Mouse (Mus musculus): Measurements from ENCODE around the gene Fancd2os. TPM values are rescaled to one million over a fixed set of nuclear protein-coding genes. Genes with fewer than 3 reads are reported as not detected.

Gene Fancd2os
- polyA plus RNA-seq, 1 experiment from 2014 or later: not detected

- Histone ChIP-seq H3K4me2 (ENCODE audit: low read length) (no peak overlapping the region), H3K9ac (ENCODE audit: low read depth, low read length) (no peak overlapping the region), H3K27me3 (ENCODE audit: control insufficient read depth, insufficient read depth, low read depth, low read length) (no peaks in the 10 kb centered on the region), H3K4me1 (ENCODE audit: control insufficient read depth, insufficient read depth, low read length) (no peaks in the 10 kb centered on the region), H3K36me3 (ENCODE audit: control insufficient read depth, insufficient read depth, low read length) (peaks cover 31% of the 10 kb centered on the region), H3K27ac (ENCODE audit: low read length) (no peak overlapping the region), H3K4me3 (ENCODE audit: low read depth, low read length) (no peak overlapping the region), H3K9me3 (replicated peaks; ENCODE audit: control insufficient read depth, low read length, poor library complexity, severe bottlenecking) (no peaks in the 10 kb centered on the region)
- WGBS: 93% methylated on average over 4 of the region's 4 CpGs
- ATAC-seq: no peak
Measured at GRCm38 (mm10) chr6:113632863-113633262, 32.3 kb upstream of the Fancd2os start.

- Histone ChIP-seq H3K27me3 (ENCODE audit: control insufficient read depth, insufficient read depth, low read depth, low read length) (no peaks in the 10 kb centered on the region), H3K36me3 (ENCODE audit: control insufficient read depth, insufficient read depth, low read length) (peaks cover 32% of the 10 kb centered on the region), H3K9ac (ENCODE audit: low read depth, low read length) (no peak overlapping the region), H3K4me1 (ENCODE audit: control insufficient read depth, insufficient read depth, low read length) (peaks cover 9% of the 10 kb centered on the region), H3K9me3 (replicated peaks; ENCODE audit: control insufficient read depth, low read length, poor library complexity, severe bottlenecking) (no peaks in the 10 kb centered on the region), H3K27ac (ENCODE audit: low read length) (no peak overlapping the region), H3K4me3 (ENCODE audit: low read depth, low read length) (no peak overlapping the region), H3K4me2 (ENCODE audit: low read length) (no peak overlapping the region)
- ATAC-seq: no peak
- WGBS: 85% methylated on average over 5 of the region's 5 CpGs
Measured at GRCm38 (mm10) chr6:113630322-113630721, 29.8 kb upstream of the Fancd2os start.

GRCm38 (mm10) chr6:113624989-113625770 lies 24.7 kb upstream of the Fancd2os start:
- Histone ChIP-seq H3K27me3 (ENCODE audit: control insufficient read depth, insufficient read depth, low read depth, low read length) (no peaks in the 10 kb centered on the region), H3K9me3 (replicated peaks; ENCODE audit: control insufficient read depth, low read length, poor library complexity, severe bottlenecking) (no peaks in the 10 kb centered on the region), H3K27ac (ENCODE audit: low read length) (peak overlapping the region; percentile 87; the same call in 1 of the 2 replicates), H3K4me3 (ENCODE audit: low read depth, low read length) (peak overlapping the region; percentile 79), H3K9ac (ENCODE audit: low read depth, low read length) (peak overlapping the region; percentile 88), H3K4me2 (ENCODE audit: low read length) (peak overlapping the region; percentile 75), H3K36me3 (ENCODE audit: control insufficient read depth, insufficient read depth, low read length) (peaks cover 14% of the 10 kb centered on the region), H3K4me1 (ENCODE audit: control insufficient read depth, insufficient read depth, low read length) (peaks cover 16% of the 10 kb centered on the region)
- ATAC-seq: no peak
- 36% methylated on average over 5 of the region's 5 CpGs for WGBS

DNA sequence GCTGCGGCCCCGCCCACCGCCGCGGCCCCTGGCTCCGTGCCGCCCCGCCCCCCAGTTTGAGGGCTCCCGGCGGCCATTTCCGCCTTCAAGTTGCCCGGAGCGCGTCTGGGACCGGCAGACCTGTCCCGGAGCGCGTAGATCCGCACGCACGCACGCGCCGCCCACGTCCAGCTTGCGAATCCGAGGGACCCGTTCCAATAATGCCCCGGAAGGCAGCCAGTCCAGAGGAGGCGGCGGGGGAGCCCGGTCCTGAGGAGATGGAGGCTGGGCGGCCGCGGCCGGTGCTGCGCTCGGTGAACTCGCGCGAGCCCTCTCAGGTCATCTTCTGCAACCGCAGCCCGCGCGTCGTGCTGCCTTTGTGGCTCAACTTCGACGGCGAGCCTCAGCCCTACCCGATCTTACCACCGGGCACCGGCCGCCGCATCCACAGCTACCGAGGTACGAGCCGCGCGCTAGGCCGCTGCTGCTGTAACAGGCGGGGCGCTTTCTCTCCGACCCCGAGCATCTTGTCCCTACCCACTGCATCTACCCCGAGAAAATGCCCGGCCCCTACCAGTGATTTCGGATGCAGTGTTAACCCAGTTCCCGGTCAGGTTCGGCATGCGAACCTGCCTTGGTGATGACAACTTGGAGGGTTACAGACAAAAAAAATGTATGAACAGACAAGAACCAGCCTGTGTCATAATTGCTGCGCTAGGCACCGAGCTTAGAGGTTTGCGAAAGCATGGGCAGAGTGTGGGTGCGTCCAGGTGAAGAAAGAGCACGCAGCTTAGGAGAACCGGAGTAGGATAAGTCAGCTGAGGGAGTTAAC lies 23.6 kb upstream of the Fancd2os start, which contains the start of gene Vhl:
Vhl (plus strand) TSS at position 19 of the 811 bp plus-strand sequence.
- peak within 1 kb of the TSS; percentile 79 for H3K4me3 ChIP-seq (ENCODE audit: low read depth, low read length)
- peaks cover 16% of the 10 kb centered on the region for H3K4me1 ChIP-seq (ENCODE audit: control insufficient read depth, insufficient read depth, low read length)
- peak within 1 kb of the TSS; percentile 87 for H3K27ac ChIP-seq (ENCODE audit: low read length)
- no peaks in the 10 kb centered on the region for H3K27me3 ChIP-seq (ENCODE audit: control insufficient read depth, insufficient read depth, low read depth, low read length)
- peak within 1 kb of the TSS; percentile 75 for H3K4me2 ChIP-seq (ENCODE audit: low read length)
- H3K36me3 ChIP-seq (ENCODE audit: control insufficient read depth, insufficient read depth, low read length): peaks cover 8% of the 10 kb centered on the region
- H3K9me3 ChIP-seq (replicated peaks; ENCODE audit: control insufficient read depth, low read length, poor library complexity, severe bottlenecking): no peaks in the 10 kb centered on the region
- WGBS: under 1% methylated on average over 71 of the region's 76 CpGs
- H3K9ac ChIP-seq (ENCODE audit: low read depth, low read length): peak within 1 kb of the TSS; percentile 88
- peak; percentile 86 for ATAC-seq

- no peak overlapping the region for H3K9ac ChIP-seq (ENCODE audit: low read depth, low read length)
- peaks cover 16% of the 10 kb centered on the region for H3K4me1 ChIP-seq (ENCODE audit: control insufficient read depth, insufficient read depth, low read length)
- peaks cover 6% of the 10 kb centered on the region for H3K36me3 ChIP-seq (ENCODE audit: control insufficient read depth, insufficient read depth, low read length)
- 75% methylated on average over 5 of the region's 5 CpGs for whole genome bisulfite sequencing
- H3K4me3 ChIP-seq (ENCODE audit: low read depth, low read length): peak overlapping the region; percentile 79
- no peaks in the 10 kb centered on the region for H3K27me3 ChIP-seq (ENCODE audit: control insufficient read depth, insufficient read depth, low read depth, low read length)
- H3K4me2 ChIP-seq (ENCODE audit: low read length): peak overlapping the region; percentile 75
- no peak; the same call in 1 of the 2 replicates for ATAC-seq
- H3K27ac ChIP-seq (ENCODE audit: low read length): peak overlapping the region; percentile 87
- no peaks in the 10 kb centered on the region for H3K9me3 ChIP-seq (replicated peaks; ENCODE audit: control insufficient read depth, low read length, poor library complexity, severe bottlenecking)
Measured at GRCm38 (mm10) chr6:113623386-113623785, 22.9 kb upstream of the Fancd2os start.

GRCm38 (mm10) chr6:113615489-113615888 lies 15.0 kb upstream of the Fancd2os start:
- Histone ChIP-seq H3K36me3 (ENCODE audit: control insufficient read depth, insufficient read depth, low read length) (peaks cover 34% of the 10 kb centered on the region), H3K4me3 (ENCODE audit: low read depth, low read length) (no peak overlapping the region), H3K4me1 (ENCODE audit: control insufficient read depth, insufficient read depth, low read length) (no peaks in the 10 kb centered on the region), H3K27ac (ENCODE audit: low read length) (no peak overlapping the region), H3K4me2 (ENCODE audit: low read length) (no peak overlapping the region), H3K27me3 (ENCODE audit: control insufficient read depth, insufficient read depth, low read depth, low read length) (no peaks in the 10 kb centered on the region), H3K9me3 (replicated peaks; ENCODE audit: control insufficient read depth, low read length, poor library complexity, severe bottlenecking) (no peaks in the 10 kb centered on the region), H3K9ac (ENCODE audit: low read depth, low read length) (no peak overlapping the region)
- no peak for ATAC-seq
- WGBS: 97% methylated on average over 4 of the region's 4 CpGs

DNA sequence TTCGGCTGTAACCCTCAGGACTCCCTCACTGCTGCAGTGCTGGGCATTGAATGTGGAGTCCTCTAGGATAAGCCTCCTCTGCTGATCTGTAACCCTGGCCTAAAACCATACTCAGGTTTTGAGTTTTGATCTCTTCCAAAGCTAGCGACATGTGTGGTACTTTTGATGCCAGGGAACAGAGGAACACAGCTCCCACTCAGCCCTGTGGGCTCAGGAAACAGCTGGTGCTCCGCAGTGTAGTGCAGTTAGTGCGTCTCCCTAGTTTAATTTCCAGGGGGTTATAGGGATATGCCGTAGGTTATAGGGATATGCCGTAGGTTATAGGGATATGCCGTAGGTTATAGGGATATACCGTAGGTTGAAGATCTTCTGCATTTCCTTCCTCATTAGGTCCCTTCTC lies 14.5 kb upstream of the Fancd2os start:
- Histone ChIP-seq H3K9me3 (replicated peaks; ENCODE audit: control insufficient read depth, low read length, poor library complexity, severe bottlenecking) (no peaks in the 10 kb centered on the region), H3K4me1 (ENCODE audit: control insufficient read depth, insufficient read depth, low read length) (no peaks in the 10 kb centered on the region), H3K4me3 (ENCODE audit: low read depth, low read length) (no peak overlapping the region), H3K27ac (ENCODE audit: low read length) (no peak overlapping the region), H3K4me2 (ENCODE audit: low read length) (no peak overlapping the region), H3K9ac (ENCODE audit: low read depth, low read length) (no peak overlapping the region), H3K27me3 (ENCODE audit: control insufficient read depth, insufficient read depth, low read depth, low read length) (no peaks in the 10 kb centered on the region), H3K36me3 (ENCODE audit: control insufficient read depth, insufficient read depth, low read length) (peaks cover 35% of the 10 kb centered on the region)
- 97% methylated on average over 8 of the region's 8 CpGs for WGBS
- no peak for ATAC-seq

- H3K27ac ChIP-seq (ENCODE audit: low read length): no peak overlapping the region
- H3K4me3 ChIP-seq (ENCODE audit: low read depth, low read length): no peak overlapping the region
- H3K36me3 ChIP-seq (ENCODE audit: control insufficient read depth, insufficient read depth, low read length): peaks cover 35% of the 10 kb centered on the region
- 95% methylated on average over 7 of the region's 7 CpGs for WGBS
- H3K9me3 ChIP-seq (replicated peaks; ENCODE audit: control insufficient read depth, low read length, poor library complexity, severe bottlenecking): no peaks in the 10 kb centered on the region
- no peaks in the 10 kb centered on the region for H3K27me3 ChIP-seq (ENCODE audit: control insufficient read depth, insufficient read depth, low read depth, low read length)
- ATAC-seq: no peak
- H3K4me2 ChIP-seq (ENCODE audit: low read length): no peak overlapping the region
- H3K4me1 ChIP-seq (ENCODE audit: control insufficient read depth, insufficient read depth, low read length): no peaks in the 10 kb centered on the region
- no peak overlapping the region for H3K9ac ChIP-seq (ENCODE audit: low read depth, low read length)
Measured at GRCm38 (mm10) chr6:113614152-113614551, 13.6 kb upstream of the Fancd2os start.
